Mouse (Mus musculus) stomach, postnatal 0 days (tissue): ENCODE measurements around the gene Kcnma1. TPM values are rescaled to one million over a fixed set of nuclear protein-coding genes. Genes with fewer than 3 reads are reported as not detected.

Experiments used
- ATAC-seq: fragments of 200-750 bp; cut with Nextera tagmentation; 2 replicates; pipeline ENCODE4 v1.8.0; 2017; ENCODE audit not compliant: low FRiP score, low TSS enrichment
- DNase-seq: peaks from one replicate; pipeline ENCODE4 v3.0.0-alpha.2; 2016; ENCODE audit warnings: low spot score
- H3K27ac ChIP-seq: fragments of 300-500 bp; sonication (generic); replicated peaks from 2 replicates; pipeline ENCODE4 v1.5.1; 2014; ENCODE audit warnings: mild to moderate bottlenecking, control low read depth
- H3K27me3 ChIP-seq: fragments of 300-500 bp; sonication (generic); 2 replicates; pipeline ENCODE4 v1.6.1; 2014; ENCODE audit warnings: low read length; ENCODE audit not compliant: control insufficient read depth, insufficient read depth
- H3K36me3 ChIP-seq: fragments of 300-500 bp; sonication (generic); 2 replicates; pipeline ENCODE4 v1.6.1; 2014; ENCODE audit warnings: low read length, mixed read lengths; ENCODE audit not compliant: control insufficient read depth, insufficient read depth
- H3K4me1 ChIP-seq: fragments of 300-500 bp; sonication (generic); replicated peaks from 2 replicates; pipeline ENCODE4 v1.6.1; 2014; ENCODE audit warnings: antibody characterized with exemption; ENCODE audit not compliant: control insufficient read depth, insufficient read depth
- H3K4me2 ChIP-seq: fragments of 300-500 bp; sonication (generic); replicated peaks from 2 replicates; pipeline ENCODE4 v1.6.1; 2014; ENCODE audit warnings: low read depth, mild to moderate bottlenecking, control low read depth, moderate library complexity
- H3K4me3 ChIP-seq: fragments of 300-500 bp; sonication (generic); 2 replicates; pipeline ENCODE4 v1.5.1; 2014; ENCODE audit warnings: low read depth, low read length, control low read depth
- H3K9ac ChIP-seq: fragments of 300-500 bp; sonication (generic); 2 replicates; pipeline ENCODE4 v1.6.1; 2014; ENCODE audit warnings: mild to moderate bottlenecking, low read length, control low read depth, mixed read lengths
- H3K9me3 ChIP-seq: fragments of 300-500 bp; sonication (generic); 2 replicates; pipeline ENCODE4 v1.6.1; 2016; ENCODE audit warnings: low read length; ENCODE audit not compliant: control insufficient read depth
- CTCF ChIP-seq: IDR thresholded peaks from 2 replicates; pipeline ENCODE4 v1.5.1; 2016; ENCODE audit warnings: antibody characterized with exemption, low read depth, mild to moderate bottlenecking, moderate library complexity
- EP300 ChIP-seq: optimal IDR thresholded peaks from 2 replicates; pipeline ENCODE3; 2016; ENCODE audit warnings: antibody characterized with exemption
- WGBS: fragments of 180-500 bp; shearing (Covaris S2); extraction: QIAGEN DNeasy Blood & Tissue Kit; methylation state at CpG from one replicate; pipeline ENCODE4 v1.1.7; 2014; 5-methylcytosine and 5-hydroxymethylcytosine counted together
- polyA plus RNA-seq: library from polyadenylated mRNA; unstranded; fragments of >200 nt; fragmentation: Nextera tagmentation; extraction: Ambion mirVana; gene quantifications from 2 replicates; pipeline ENCODE4 v1.2.1, GENCODE M21; 2015

Kcnma1 gene
- polyA plus RNA-seq, 1 experiment from 2014 or later: 13.3 TPM

DNA sequence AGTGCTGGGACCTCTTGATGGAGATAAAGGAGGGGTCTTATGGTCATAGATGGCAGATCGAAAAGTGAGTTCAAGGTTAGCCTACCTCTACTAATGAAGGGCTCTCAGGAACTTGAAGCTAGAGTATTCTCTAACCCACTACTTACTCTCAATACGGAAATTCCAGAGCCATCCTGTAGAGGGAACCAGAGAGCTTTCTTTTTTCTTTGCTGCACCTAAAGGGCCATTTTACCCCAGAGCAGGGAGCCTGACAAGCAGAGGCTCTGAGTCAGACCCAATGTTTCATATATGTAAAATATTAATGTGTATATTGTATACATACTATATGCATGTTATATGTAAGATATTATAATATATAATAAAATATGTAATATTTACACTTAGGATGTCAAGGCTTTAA lies 431.1 kb downstream of the Kcnma1 start:
- DNase-seq (peak; percentile 35), ATAC-seq (peak; percentile 57; the same call in 1 of the 2 replicates)
- Histone ChIP-seq H3K27ac (no peak overlapping the region), H3K27me3 (no peaks in the 10 kb centered on the region), H3K4me1 (no peaks in the 10 kb centered on the region), H3K4me3 (no peak overlapping the region), H3K9ac (no peak overlapping the region), H3K36me3 (no peaks in the 10 kb centered on the region; the same call in 1 of the 2 replicates), H3K4me2 (no peak overlapping the region), H3K9me3 (no peaks in the 10 kb centered on the region)
- TF ChIP-seq CTCF (peak; percentile 83), EP300 (no peak)
- 18% methylated on average over 2 of the region's 2 CpGs for WGBS

GRCm38 (mm10) chr14:23581282-23581681 lies 433.0 kb downstream of the Kcnma1 start:
- WGBS: 70% methylated on average over 3 of the region's 3 CpGs
- no peak for TF ChIP-seq CTCF
- no peak for TF ChIP-seq EP300

DNA sequence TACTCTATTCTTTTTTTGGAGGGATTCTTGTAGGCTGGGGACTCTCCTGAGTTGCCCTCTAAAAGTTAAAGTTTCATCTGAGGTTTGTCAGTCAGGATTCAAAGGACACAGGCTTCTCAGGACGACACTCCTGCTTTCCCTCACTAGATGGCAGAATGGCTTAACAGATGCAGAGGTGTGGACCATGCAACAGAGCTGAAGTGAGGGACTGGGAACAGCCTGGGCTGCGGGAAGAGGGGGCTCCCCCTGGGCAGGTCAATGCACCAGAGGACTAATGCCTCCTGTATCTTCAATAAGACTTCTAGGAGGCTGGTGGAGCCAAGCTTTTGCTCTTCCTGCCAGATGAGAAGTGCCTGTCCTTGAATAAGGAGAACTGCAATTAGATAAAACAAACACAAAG lies 438.3 kb downstream of the Kcnma1 start:
- H3K9ac ChIP-seq: no peak overlapping the region
- H3K4me3 ChIP-seq: no peak overlapping the region
- no peaks in the 10 kb centered on the region for H3K4me1 ChIP-seq
- WGBS: 6% methylated on average over 2 of the region's 2 CpGs
- TF ChIP-seq EP300 (no peak), CTCF (peak; percentile 73)
- no peaks in the 10 kb centered on the region for H3K27me3 ChIP-seq
- no peaks in the 10 kb centered on the region for H3K9me3 ChIP-seq
- no peak overlapping the region for H3K27ac ChIP-seq
- no peak for ATAC-seq
- DNase-seq: peak; percentile 15
- H3K4me2 ChIP-seq: no peak overlapping the region
- no peaks in the 10 kb centered on the region for H3K36me3 ChIP-seq

More at GRCm38 (mm10) chr14:23581282-23581681, 433.0 kb downstream of the Kcnma1 start:
- Histone ChIP-seq H3K9me3 (no peaks in the 10 kb centered on the region), H3K9ac (no peak overlapping the region), H3K27ac (no peak overlapping the region), H3K36me3 (no peaks in the 10 kb centered on the region), H3K4me3 (no peak overlapping the region), H3K27me3 (no peaks in the 10 kb centered on the region), H3K4me2 (no peak overlapping the region), H3K4me1 (no peaks in the 10 kb centered on the region)
- no peak for ATAC-seq
- DNase-seq: no peak

- H3K27me3 ChIP-seq: no peaks in the 10 kb centered on the region
- no peak overlapping the region for H3K4me2 ChIP-seq
- H3K9ac ChIP-seq: no peak overlapping the region
- no peak overlapping the region for H3K27ac ChIP-seq
- 68% methylated on average over 4 of the region's 4 CpGs for whole genome bisulfite sequencing
- ATAC-seq (no peak), DNase-seq (no peak)
- H3K4me1 ChIP-seq: no peaks in the 10 kb centered on the region
- TF ChIP-seq EP300 (no peak), CTCF (no peak)
- no peaks in the 10 kb centered on the region for H3K36me3 ChIP-seq
- H3K9me3 ChIP-seq: no peaks in the 10 kb centered on the region
- no peak overlapping the region for H3K4me3 ChIP-seq
Observed at GRCm38 (mm10) chr14:23574136-23574535, 440.2 kb downstream of the Kcnma1 start.

DNA sequence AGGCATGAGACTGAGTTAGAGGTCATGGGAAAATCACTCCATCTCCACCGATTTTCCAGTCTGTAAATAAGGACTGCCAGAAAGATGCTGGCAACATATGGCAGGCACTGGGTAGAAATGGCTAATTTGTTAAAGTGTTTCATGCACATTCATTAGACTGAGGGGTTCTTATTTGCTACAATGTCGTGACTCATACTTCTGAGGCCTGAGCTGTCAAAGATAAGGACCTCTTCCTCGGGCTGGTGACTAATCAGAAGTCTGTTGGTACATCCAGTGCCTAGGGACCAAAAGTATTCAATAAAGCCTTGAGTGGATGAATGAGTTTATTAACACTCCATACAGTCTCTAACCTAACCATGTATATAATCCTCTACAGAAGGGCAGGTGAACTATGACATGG lies 440.9 kb downstream of the Kcnma1 start:
- no peak overlapping the region for H3K27ac ChIP-seq
- H3K4me3 ChIP-seq: no peak overlapping the region
- DNase-seq: no peak
- H3K4me2 ChIP-seq: no peak overlapping the region
- no peak for ATAC-seq
- H3K36me3 ChIP-seq: no peaks in the 10 kb centered on the region
- H3K27me3 ChIP-seq: no peaks in the 10 kb centered on the region
- H3K4me1 ChIP-seq: no peaks in the 10 kb centered on the region
- TF ChIP-seq EP300 (no peak), CTCF (no peak)
- no peaks in the 10 kb centered on the region for H3K9me3 ChIP-seq
- WGBS: 40% methylated on average over 3 of the region's 3 CpGs
- no peak overlapping the region for H3K9ac ChIP-seq

GRCm38 (mm10) chr14:23572778-23573177 lies 441.5 kb downstream of the Kcnma1 start:
- no peaks in the 10 kb centered on the region for H3K36me3 ChIP-seq

More at GRCm38 (mm10) chr14:23572778-23573177, 441.5 kb downstream of the Kcnma1 start:
- Histone ChIP-seq H3K4me3 (no peak overlapping the region), H3K9ac (no peak overlapping the region), H3K27me3 (no peaks in the 10 kb centered on the region), H3K4me2 (no peak overlapping the region), H3K9me3 (no peaks in the 10 kb centered on the region), H3K4me1 (no peaks in the 10 kb centered on the region), H3K27ac (no peak overlapping the region)
- no peak for DNase-seq
- TF ChIP-seq EP300: no peak
- TF ChIP-seq CTCF: no peak
- WGBS: 59% methylated on average over 1 of the region's 1 CpGs
- ATAC-seq: no peak
